Mouse (Mus musculus) forebrain, embryonic 16.5 days (tissue): ENCODE results near the gene Otud3. TPM values are rescaled to one million over a fixed set of nuclear protein-coding genes. Genes with fewer than 3 reads are reported as not detected.

Experiments
- ATAC-seq: fragments of 200-750 bp; cut with Nextera tagmentation; 2 replicates; pipeline ENCODE4 v1.8.0; 2017; ENCODE audit warnings: mild to moderate bottlenecking, moderate library complexity
- H3K27ac ChIP-seq: fragments of 300-500 bp; sonication (generic); 2 replicates; pipeline ENCODE4 v1.5.1; 2014; ENCODE audit warnings: low read length, control low read depth
- H3K27me3 ChIP-seq: fragments of 300-500 bp; sonication (generic); replicated peaks from 2 replicates; pipeline ENCODE4 v1.6.1; 2014; ENCODE audit warnings: low read length; ENCODE audit not compliant: control insufficient read depth, insufficient read depth
- H3K36me3 ChIP-seq: fragments of 300-500 bp; sonication (generic); 2 replicates; pipeline ENCODE4 v1.6.1; 2014; ENCODE audit not compliant: control insufficient read depth, insufficient read depth
- H3K4me1 ChIP-seq: fragments of 300-500 bp; sonication (generic); replicated peaks from 2 replicates; pipeline ENCODE4 v1.6.1; 2014; ENCODE audit warnings: low read length; ENCODE audit not compliant: control insufficient read depth, insufficient read depth
- H3K4me2 ChIP-seq: fragments of 300-500 bp; sonication (generic); 2 replicates; pipeline ENCODE4 v1.6.1; 2014; ENCODE audit warnings: mild to moderate bottlenecking, low read length, control low read depth
- H3K4me3 ChIP-seq: fragments of 300-500 bp; sonication (generic); replicated peaks from 2 replicates; pipeline ENCODE4 v1.5.1; 2014; ENCODE audit warnings: mild to moderate bottlenecking, low read length, control low read depth
- H3K9ac ChIP-seq: fragments of 300-500 bp; sonication (generic); replicated peaks from 2 replicates; pipeline ENCODE4 v1.6.1; 2014; ENCODE audit warnings: low read depth, low read length, control low read depth
- H3K9me3 ChIP-seq: fragments of 300-500 bp; sonication (generic); 2 replicates; pipeline ENCODE4 v1.6.1; 2016; ENCODE audit warnings: low read length; ENCODE audit not compliant: control insufficient read depth
- WGBS: fragments of 180-500 bp; shearing (Covaris S2); extraction: QIAGEN DNeasy Blood & Tissue Kit; methylation state at CpG from one replicate; pipeline ENCODE4 v1.1.7; 2014; 5-methylcytosine and 5-hydroxymethylcytosine counted together
- polyA plus RNA-seq: library from polyadenylated mRNA; unstranded; fragments of >200 nt; fragmentation: Nextera tagmentation; extraction: Ambion mirVana; gene quantifications from 2 replicates; pipeline ENCODE4 v1.2.1, GENCODE M21; 2015

Otud3 gene
- 2.4 and 3.2 TPM in 2 replicates for polyA plus RNA-seq

DNA sequence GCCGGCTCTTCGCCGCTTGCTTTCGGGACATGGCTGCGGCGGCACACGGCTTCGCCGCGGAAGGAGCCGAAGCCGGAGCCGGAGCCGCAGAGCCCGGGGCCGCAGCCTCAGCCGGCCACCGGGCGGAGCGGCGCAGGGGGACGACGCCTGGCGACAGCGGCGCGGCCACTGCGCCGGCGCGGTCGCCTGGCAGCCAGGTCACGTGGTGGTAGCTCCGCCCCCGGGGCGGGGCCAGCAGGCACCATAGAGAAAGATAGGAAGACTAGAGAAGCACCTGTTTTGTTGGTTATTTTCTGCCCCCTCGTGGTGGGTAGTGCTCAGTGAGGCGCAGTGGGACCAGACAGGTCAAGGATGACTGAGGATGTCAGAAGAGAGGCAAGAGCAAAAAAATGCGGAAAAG, at the start of gene Otud3:
Gene Otud3 (minus strand): TSS at position 149 of the 400 bp plus-strand sequence.
- no peaks in the 10 kb centered on the region for H3K9me3 ChIP-seq
- H3K36me3 ChIP-seq: 0 out of 2 replicates have a peak, but pooled peaks cover 3% of the 10 kb centered on the region
- no peaks in the 10 kb centered on the region for H3K27me3 ChIP-seq
- WGBS: under 1% methylated on average over 31 of the region's 39 CpGs
- H3K4me1 ChIP-seq: peaks cover 15% of the 10 kb centered on the region
- peak; percentile 93 for ATAC-seq
- peak within 1 kb of the TSS; percentile 81 for H3K4me2 ChIP-seq
- H3K9ac ChIP-seq: peak within 1 kb of the TSS; percentile 87
- peak within 1 kb of the TSS; percentile 85 for H3K4me3 ChIP-seq
- H3K27ac ChIP-seq: peak within 1 kb of the TSS; percentile 43

DNA sequence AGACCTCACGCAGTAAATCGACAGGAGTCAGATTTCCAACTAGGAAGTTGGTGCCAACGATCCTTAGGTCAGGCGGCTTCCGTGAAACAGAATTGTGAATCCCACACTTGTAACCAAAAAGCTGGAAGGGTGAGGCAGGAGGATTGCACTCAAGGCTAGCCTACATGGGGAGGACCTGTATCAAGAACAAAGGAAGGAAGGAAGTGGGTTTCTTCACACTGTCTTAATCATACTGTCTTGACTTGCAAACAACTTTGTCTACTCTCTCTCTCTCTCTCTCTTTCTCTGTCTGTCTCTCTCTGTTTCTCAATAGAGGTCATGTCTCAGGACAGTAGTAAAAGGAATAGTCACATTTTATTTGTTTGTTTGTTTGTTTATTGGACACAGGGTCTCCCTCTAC, 49.0 kb upstream of the Otud3 start:
- H3K4me1 ChIP-seq: no peaks in the 10 kb centered on the region
- H3K9me3 ChIP-seq: no peaks in the 10 kb centered on the region
- H3K27me3 ChIP-seq: no peaks in the 10 kb centered on the region
- no peak overlapping the region for H3K9ac ChIP-seq
- H3K4me2 ChIP-seq: no peak overlapping the region
- WGBS: 92% methylated on average over 5 of the region's 5 CpGs
- no peak for ATAC-seq
- H3K36me3 ChIP-seq: no peaks in the 10 kb centered on the region
- H3K4me3 ChIP-seq: no peak overlapping the region
- no peak overlapping the region for H3K27ac ChIP-seq

DNA sequence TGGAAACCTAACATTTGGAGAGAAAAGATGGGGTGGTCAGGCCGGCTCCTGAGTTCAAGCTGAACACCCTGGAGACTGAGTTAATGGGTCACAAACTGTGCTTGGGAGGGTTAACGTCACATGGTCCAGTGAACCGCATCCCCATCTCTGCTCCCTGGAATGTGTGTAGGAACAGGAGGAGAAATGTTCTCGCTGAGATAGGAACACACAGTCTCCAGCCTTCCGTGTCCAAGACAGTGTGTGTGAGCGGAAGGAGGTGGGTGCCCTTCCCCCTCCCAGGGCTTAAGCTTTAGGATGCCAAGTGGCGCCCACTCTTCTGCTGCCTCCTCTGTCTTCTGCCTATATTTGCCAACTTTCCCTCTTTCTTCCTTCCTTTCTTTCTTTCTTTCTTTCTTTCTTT, 46.2 kb upstream of the Otud3 start:
- Histone ChIP-seq H3K4me3 (no peak overlapping the region), H3K36me3 (no peaks in the 10 kb centered on the region), H3K9ac (no peak overlapping the region), H3K9me3 (no peaks in the 10 kb centered on the region), H3K4me1 (no peaks in the 10 kb centered on the region), H3K27me3 (no peaks in the 10 kb centered on the region), H3K27ac (no peak overlapping the region), H3K4me2 (no peak overlapping the region)
- 70% methylated on average over 7 of the region's 7 CpGs for WGBS
- no peak for ATAC-seq

DNA sequence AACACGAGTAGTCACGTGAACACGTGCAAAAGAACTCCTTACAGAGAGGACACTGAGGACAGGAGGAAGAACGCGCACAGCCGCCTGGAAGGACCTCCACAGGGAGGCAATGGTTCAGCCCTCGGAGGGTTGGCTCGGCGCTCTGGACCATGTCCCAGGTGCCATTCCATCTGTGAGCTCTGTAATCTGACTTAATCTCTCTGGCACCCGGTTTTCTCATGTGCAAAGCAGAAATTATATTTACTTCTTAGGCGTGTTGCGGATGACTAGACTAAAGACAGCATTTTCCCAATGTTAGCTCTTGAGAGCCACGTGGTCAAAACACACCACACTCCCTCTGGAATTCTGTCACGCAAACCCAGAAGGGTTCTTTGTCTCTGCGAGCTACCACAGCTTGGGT, 45.4 kb upstream of the Otud3 start:
- ATAC-seq: no peak
- Histone ChIP-seq H3K9ac (no peak overlapping the region), H3K4me3 (no peak overlapping the region), H3K27me3 (no peaks in the 10 kb centered on the region), H3K4me1 (no peaks in the 10 kb centered on the region), H3K36me3 (no peaks in the 10 kb centered on the region), H3K9me3 (no peaks in the 10 kb centered on the region), H3K4me2 (no peak overlapping the region), H3K27ac (no peak overlapping the region)
- 75% methylated on average over 15 of the region's 15 CpGs for WGBS

DNA sequence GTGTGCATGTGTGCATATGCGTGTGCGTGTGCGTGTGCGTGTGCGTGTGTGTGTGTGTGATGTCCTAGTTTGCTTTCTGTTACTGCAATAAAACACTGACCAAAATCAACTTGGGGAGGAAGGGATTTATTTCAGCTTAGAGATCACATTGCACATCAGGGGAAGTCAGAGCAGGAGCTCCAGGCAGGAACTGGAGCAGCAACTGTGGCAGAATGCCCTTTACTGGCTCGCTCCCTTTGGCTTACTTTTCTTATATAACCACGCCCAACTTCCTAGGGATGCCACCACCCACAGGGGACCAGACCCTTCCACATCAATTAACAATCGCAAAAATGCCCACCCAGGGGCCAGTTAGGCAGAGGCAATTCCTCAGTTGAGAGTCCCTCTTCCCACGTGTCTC, 44.9 kb upstream of the Otud3 start:
- ATAC-seq: no peak
- Histone ChIP-seq H3K27ac (no peak overlapping the region), H3K4me1 (no peaks in the 10 kb centered on the region), H3K36me3 (no peaks in the 10 kb centered on the region), H3K4me3 (no peak overlapping the region), H3K9ac (no peak overlapping the region), H3K4me2 (no peak overlapping the region), H3K27me3 (no peaks in the 10 kb centered on the region), H3K9me3 (no peaks in the 10 kb centered on the region)
- 86% methylated on average over 9 of the region's 9 CpGs for WGBS

DNA sequence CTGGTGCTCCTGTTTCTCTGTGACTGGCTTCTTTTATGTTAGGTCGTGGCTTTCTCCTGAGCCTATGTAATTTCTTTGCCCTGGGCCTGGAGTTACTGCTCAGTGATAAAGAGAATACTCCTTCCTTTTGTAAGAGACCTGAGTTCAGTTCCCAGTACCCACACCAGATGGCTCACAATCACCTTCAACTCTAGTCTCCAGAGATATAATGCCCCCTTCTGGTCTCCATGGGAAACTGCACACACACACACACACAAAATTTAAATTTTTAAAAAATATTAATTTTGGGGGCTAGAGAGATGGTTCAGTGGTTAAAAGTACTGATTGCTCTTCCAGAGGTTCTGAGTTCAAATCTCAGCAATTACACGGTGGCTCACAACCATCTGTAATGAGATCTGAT, 34.5 kb upstream of the Otud3 start:
- WGBS: 85% methylated on average over 2 of the region's 2 CpGs
- Histone ChIP-seq H3K4me1 (no peaks in the 10 kb centered on the region), H3K27ac (no peak overlapping the region), H3K4me2 (no peak overlapping the region), H3K27me3 (no peaks in the 10 kb centered on the region), H3K9ac (no peak overlapping the region), H3K36me3 (no peaks in the 10 kb centered on the region), H3K9me3 (no peaks in the 10 kb centered on the region), H3K4me3 (no peak overlapping the region)
- ATAC-seq: no peak

DNA sequence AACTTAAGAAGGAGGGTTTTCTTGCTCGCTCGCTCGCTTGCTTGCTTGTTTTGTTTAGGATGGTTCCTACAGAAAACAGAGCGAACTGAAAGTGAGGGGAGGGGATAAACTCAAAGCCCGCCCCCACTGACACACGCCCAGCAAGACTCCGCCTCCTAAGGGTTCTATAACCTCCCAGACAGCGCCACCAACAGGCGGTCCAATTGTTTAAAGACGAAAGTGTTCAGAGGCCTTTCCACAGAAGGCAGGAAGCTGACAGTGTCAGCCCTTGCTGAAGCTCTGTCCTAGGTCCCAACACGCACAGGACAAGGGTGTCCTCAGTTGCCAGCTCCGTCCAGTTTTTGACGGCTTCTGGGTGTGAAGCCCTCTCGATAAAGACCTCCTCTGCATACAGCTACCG, 30.0 kb upstream of the Otud3 start:
- Histone ChIP-seq H3K4me3 (no peak overlapping the region), H3K27me3 (no peaks in the 10 kb centered on the region), H3K27ac (no peak overlapping the region), H3K36me3 (no peaks in the 10 kb centered on the region), H3K9me3 (no peaks in the 10 kb centered on the region), H3K9ac (no peak overlapping the region), H3K4me2 (no peak overlapping the region), H3K4me1 (no peaks in the 10 kb centered on the region)
- WGBS: 29% methylated on average over 15 of the region's 15 CpGs
- ATAC-seq: no peak

DNA sequence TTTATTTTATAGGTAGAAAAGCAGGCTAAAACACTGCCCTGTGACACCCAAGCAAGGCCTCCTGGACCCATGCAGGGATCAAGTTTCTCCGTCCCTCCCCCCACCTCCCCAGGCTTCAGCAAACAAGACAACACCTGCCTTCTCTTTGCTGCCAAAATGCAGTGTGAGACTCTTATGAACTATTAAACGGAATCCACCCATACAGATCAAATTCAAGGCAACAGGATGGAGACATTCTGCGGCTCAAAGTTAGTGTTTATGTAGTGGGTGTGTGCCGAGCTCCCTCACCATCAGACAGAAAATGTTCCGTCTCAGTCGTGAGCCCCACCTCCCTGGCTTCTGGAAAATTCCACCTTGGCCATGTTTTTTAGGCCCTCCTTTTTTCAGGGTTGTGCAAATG, 28.2 kb upstream of the Otud3 start:
- ATAC-seq: no peak
- no peak overlapping the region for H3K27ac ChIP-seq
- WGBS: 61% methylated on average over 6 of the region's 6 CpGs

DNA sequence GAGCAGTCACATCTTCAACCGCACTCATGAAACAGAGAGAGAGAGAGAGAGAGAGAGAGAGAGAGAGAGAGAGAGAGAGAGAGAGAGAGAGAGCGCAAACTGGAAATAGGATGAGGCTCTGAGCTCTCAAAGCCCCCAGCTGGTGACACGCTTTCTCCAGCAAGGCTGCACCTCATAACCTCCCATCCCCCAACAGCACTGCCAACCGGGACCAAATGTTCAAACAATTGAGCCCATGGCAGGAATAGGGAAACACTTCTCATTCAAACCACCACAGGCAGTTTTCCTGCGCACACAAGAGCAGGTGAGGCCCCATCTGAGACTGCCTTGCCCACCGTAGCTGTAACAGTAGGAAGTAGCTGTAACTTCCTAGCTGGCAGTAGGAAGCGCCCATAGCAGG, 27.7 kb upstream of the Otud3 start:
- H3K4me1 ChIP-seq: no peaks in the 10 kb centered on the region
- no peak overlapping the region for H3K4me2 ChIP-seq
- H3K9me3 ChIP-seq: no peaks in the 10 kb centered on the region
- no peak overlapping the region for H3K27ac ChIP-seq
- WGBS: 40% methylated on average over 7 of the region's 7 CpGs
- ATAC-seq: no peak
- no peaks in the 10 kb centered on the region for H3K27me3 ChIP-seq
- no peak overlapping the region for H3K9ac ChIP-seq
- H3K4me3 ChIP-seq: no peak overlapping the region
- no peaks in the 10 kb centered on the region for H3K36me3 ChIP-seq

More for the DNA sequence above, 28.2 kb upstream of the Otud3 start:
- Histone ChIP-seq H3K9ac (no peak overlapping the region), H3K9me3 (no peaks in the 10 kb centered on the region), H3K4me2 (no peak overlapping the region), H3K4me1 (no peaks in the 10 kb centered on the region), H3K4me3 (no peak overlapping the region), H3K36me3 (no peaks in the 10 kb centered on the region), H3K27me3 (no peaks in the 10 kb centered on the region)

DNA sequence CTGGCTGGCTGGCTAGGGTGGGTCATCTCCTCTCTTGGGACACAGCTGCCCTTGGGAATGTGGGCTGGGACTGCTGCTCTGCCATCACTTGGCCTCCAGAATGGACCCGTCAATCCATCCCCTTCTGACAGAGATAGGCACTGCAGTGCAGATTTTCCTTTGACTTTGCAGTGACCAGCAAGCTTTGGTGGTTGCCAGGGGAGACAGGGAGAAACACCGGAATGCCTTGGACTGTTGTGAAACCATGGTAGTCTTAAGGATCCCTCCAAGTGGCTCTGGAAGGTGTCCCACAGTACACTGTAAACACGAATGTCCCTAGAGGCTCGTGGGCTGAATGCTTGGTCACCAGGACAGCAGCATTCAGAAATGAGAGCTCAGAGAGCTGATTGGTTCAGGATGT, 25.7 kb upstream of the Otud3 start:
- ATAC-seq: no peak
- WGBS: 67% methylated on average over 4 of the region's 4 CpGs
- no peak overlapping the region for H3K9ac ChIP-seq
- H3K9me3 ChIP-seq: no peaks in the 10 kb centered on the region
- H3K27ac ChIP-seq: no peak overlapping the region
- no peak overlapping the region for H3K4me2 ChIP-seq
- no peaks in the 10 kb centered on the region for H3K27me3 ChIP-seq
- no peaks in the 10 kb centered on the region for H3K36me3 ChIP-seq
- no peaks in the 10 kb centered on the region for H3K4me1 ChIP-seq
- no peak overlapping the region for H3K4me3 ChIP-seq
